Mouse (Mus musculus): ENCODE results near the gene Ckap5.
"Not testable (repeated sequence)": the region's sequence is repeated elsewhere in the genome, so short reads cannot be mapped to it uniquely, and the experiment has no call there.

Ckap5 gene

GRCm38 (mm10) chr2:91526294-91527146 lies at the start of gene Ckap5:
Gene Ckap5, plus strand, starts transcription at chr2:91526762.
- DNase-seq = peak; percentile 94

- no peak for DNase-seq
Measured at GRCm38 (mm10) chr2:91476841-91477240, 49.7 kb upstream of the Ckap5 start.

- DNase-seq = no peak
Measured at GRCm38 (mm10) chr2:91480399-91480801, 46.2 kb upstream of the Ckap5 start.

- peak; percentile 37 for DNase-seq
Measured at GRCm38 (mm10) chr2:91480805-91481514, 45.6 kb upstream of the Ckap5 start.

DNA sequence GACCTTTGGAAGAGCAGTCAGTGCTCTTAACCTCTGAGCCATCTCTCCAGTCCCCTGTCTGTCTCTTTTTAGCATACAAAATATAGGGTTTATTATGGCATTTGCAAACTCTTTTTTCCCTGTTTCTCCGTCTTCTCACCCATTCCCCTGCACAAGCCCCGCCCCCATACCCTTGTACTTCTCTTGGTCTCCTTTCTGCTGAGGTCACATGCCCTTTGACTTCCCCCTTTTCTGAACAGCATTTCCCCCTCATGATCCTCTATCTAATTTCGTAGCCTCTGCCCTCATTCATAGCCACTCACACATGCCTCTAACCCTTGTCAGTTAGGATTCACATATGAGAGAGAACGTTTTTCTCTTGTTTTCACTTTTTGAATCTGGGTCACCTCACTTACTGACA lies 41.9 kb upstream of the Ckap5 start:
- no peak for DNase-seq

- DNase-seq = no peak
Measured at GRCm38 (mm10) chr2:91485256-91485655, 41.3 kb upstream of the Ckap5 start.

GRCm38 (mm10) chr2:91487295-91487694 lies 39.3 kb upstream of the Ckap5 start:
- DNase-seq = not testable (repeated sequence)

- DNase-seq = no peak
Measured at GRCm38 (mm10) chr2:91492071-91492635, 34.4 kb upstream of the Ckap5 start.

GRCm38 (mm10) chr2:91493981-91494380 lies 32.6 kb upstream of the Ckap5 start:
- DNase-seq = no peak

DNA sequence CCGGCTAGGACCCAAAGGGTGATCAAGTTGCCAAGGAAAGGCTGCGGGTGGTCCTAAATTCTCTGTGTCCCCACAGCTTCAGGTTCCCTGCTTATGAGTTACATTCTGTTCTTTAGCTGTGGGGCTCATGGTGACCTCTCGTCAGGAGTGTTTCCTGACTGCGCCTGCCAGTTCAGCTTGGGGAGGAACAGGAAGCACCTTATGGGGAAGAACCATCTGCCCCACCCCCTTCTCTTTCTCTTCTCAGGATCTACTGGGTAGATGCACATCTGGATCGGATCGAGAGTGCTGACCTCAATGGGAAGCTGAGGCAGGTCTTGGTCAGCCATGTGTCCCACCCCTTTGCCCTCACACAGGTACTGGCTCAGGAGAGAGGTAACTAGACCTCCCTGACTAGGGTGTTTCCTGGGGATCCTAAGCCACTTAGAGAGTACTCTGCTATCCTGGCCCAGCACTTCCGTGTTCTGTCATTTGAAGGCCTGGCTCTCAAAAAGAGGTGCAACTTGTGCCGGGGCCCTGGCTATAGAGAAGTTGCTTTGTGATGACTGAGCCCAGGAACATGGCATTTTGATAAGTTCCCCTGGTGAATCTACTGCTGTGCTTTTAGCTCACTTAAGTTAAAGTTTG lies 28.4 kb upstream of the Ckap5 start:
- DNase-seq = no peak

- no peak for DNase-seq
Measured at GRCm38 (mm10) chr2:91508076-91508475, 18.5 kb upstream of the Ckap5 start.

DNA sequence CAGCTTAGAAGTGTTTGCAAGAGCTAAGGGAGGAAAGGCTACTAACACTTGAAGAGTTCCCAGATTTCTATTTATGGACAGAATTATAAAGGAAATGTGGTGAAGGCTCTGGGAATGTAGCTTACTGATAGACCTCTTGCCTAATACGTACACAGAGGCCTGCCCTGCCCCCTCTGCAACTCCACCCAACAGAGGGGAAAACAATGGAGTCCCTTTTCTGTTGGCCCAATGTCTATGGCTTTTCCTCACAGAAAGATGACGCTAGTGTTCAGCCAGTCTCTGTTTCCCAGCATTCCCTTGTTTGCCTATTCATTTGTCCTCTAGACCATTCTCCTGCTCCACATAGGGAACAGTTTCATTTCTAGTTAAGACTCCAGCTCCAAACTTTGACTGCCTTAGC lies 9.4 kb upstream of the Ckap5 start:
- no peak for DNase-seq

- DNase-seq = no peak
Measured at GRCm38 (mm10) chr2:91527147-91527486, 555 bp downstream of the Ckap5 start.

GRCm38 (mm10) chr2:91537588-91538205 lies 11.1 kb downstream of the Ckap5 start:
- DNase-seq = peak; percentile 67

DNA sequence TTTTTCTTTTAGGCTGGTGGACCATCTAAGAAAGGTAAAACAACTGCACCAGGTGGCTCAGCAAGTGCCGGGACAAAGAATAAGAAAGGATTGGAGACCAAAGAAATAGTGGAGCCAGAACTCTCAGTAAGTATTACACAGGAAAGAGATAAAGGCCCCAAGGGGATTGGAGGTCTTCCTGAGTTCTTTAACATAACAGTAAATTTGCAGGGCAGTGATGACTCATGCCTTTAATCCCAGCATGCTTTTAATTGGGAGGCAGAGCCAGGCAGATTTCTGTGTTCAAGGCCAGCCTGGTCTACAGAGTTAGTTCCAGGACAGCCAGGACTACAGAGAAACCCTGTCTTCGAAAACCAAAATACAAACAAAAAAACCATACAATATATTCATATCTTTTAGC lies 41.6 kb downstream of the Ckap5 start:
- DNase-seq = no peak

DNA sequence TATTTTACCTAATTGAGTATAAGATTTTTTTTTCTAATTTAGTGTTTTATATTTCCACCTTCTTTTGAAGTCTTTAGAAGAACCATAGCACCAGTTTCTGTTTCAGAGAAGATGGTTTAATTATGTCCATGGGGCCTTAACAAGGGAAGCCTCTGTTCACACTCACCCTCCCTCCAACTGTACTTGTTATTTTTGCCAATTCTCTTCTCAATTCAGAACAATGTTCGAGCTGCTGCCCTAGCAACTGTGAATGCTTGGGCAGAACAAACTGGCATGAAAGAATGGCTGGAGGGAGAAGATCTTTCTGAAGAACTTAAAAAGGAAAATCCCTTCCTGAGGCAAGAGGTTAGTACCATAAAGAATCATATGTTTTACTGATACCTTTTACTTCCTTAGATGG lies 54.3 kb downstream of the Ckap5 start:
- no peak for DNase-seq

DNA sequence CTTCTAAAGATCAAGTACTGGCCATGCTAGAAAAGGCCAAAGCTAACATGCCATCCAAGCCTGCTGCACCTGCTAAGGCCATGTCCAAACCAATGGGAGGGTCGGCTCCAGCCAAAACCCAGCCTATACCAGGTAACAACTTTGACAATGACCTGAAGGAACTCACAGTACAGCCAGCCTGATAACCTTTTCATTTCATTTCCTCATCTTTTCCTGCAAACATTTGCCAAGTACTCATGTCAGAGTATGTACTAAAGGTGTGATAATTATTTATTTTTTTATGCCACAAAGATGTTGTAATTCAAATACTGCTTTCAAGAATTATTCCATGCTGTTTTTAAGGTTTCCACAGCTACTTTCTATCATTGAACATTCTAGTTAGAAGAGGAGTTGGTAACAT lies 59.7 kb downstream of the Ckap5 start:
- no peak for DNase-seq

- peak; percentile 15 for DNase-seq
Measured at GRCm38 (mm10) chr2:91600475-91600874, 73.9 kb downstream of the Ckap5 start.

GRCm38 (mm10) chr2:91602389-91602788 lies 75.8 kb downstream of the Ckap5 start:
- no peak for DNase-seq

DNA sequence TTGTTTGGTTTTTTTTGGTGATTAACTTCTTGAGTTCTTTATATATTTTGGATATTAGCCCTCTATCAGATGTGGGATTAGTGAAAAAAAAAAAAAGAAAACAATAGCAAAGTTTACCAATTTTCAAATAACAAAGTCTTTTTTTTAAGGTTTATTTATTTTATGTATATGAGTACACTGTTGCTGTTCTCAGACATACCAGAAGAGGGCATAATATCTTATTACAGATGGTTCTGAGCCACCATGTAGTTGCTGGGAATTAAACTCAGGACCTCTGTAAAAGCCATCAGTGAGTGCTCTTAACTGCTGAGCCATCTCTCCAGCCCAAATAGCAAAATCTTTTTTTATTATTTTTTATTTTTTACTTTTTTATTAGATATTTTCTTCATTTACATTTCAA lies 82.8 kb downstream of the Ckap5 start:
- not testable (repeated sequence) for DNase-seq

GRCm38 (mm10) chr2:91622356-91622755 lies 95.8 kb downstream of the Ckap5 start:
- DNase-seq = no peak

DNA sequence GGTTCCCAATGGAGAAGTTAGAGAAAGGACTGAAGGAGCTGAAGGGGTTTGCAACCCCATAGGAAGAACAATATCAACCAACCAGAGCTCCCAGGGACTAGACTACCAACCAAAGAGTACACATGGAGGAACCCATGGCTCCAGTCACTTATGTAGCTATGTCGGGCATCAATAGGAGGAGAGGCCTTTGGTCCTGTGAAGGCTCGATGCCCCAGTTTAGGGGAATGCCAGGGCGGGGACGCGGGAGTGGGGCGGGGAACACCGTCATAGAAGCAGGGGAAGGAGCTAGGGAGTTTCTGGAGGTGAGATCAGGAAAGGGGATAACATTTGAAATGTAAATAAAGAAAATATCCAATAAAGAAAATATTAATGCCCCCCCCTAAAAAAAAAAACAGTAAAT lies 96.8 kb downstream of the Ckap5 start:
- not testable (repeated sequence) for DNase-seq

GRCm38 (mm10) chr2:91627486-91627885 lies 100.9 kb downstream of the Ckap5 start:
- no peak for DNase-seq

All from right cerebral cortex, postnatal 25 days (tissue).